Mouse (Mus musculus): ENCODE measurements around the gene Hist1h2bk.

Hist1h2bk gene

DNA sequence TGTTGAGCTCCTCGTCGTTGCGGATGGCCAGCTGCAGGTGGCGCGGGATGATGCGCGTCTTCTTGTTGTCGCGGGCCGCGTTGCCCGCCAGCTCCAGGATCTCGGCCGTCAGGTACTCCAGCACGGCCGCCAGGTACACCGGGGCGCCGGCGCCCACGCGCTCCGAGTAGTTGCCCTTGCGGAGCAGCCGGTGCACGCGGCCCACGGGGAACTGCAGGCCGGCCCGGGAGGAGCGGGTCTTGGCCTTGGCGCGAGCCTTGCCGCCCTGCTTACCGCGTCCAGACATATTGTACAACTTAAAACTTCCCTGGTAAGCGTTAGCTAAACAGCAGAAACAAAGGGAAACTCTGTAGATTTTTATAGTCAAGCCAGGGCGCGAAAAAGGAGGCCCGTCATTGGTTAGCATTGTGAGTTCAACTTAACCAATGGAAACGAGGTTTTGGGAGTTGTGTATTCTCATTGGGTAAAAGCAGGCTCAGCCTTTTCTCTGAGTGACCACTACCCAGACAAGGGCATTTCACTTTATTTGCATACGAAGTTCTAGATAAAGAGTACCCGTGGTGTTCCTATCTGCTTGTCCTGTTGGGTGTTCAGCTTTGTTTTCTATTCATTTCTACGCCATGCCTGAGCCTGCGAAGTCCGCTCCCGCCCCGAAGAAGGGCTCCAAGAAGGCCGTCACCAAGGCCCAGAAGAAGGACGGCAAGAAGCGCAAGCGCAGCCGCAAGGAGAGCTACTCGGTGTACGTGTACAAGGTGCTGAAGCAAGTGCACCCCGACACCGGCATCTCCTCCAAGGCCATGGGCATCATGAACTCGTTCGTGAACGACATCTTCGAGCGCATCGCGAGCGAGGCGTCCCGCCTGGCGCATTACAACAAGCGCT, at the start of gene Hist1h2bk, which contains the start of gene Hist1h2ah:
TSS of gene Hist1h2bk (plus strand) at position 604 of the 882 bp plus-strand sequence.
TSS of gene Hist1h2ah (minus strand) at position 302 of the 882 bp plus-strand sequence.
- DNase-seq, result peak; percentile 75

DNA sequence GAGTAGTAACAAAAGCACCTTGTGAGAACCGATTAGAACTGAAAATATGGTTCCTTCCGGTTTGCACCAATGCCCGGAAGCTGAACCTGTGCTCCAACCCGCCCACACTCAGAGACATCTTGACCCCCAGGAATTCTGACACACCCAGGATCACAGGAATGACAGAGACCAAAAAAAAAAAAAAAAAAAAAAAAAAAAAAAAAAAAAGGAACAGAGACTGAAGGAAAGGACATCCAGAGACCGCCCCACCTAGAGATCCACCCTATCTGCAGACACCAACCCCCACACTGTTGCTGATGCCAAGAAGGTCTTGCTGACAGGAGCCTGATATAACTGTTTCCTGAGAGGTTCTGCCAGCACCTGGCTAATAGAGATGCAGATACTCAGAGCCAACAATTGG, 43.1 kb upstream of the Hist1h2bk start:
- DNase-seq, result no peak

DNA sequence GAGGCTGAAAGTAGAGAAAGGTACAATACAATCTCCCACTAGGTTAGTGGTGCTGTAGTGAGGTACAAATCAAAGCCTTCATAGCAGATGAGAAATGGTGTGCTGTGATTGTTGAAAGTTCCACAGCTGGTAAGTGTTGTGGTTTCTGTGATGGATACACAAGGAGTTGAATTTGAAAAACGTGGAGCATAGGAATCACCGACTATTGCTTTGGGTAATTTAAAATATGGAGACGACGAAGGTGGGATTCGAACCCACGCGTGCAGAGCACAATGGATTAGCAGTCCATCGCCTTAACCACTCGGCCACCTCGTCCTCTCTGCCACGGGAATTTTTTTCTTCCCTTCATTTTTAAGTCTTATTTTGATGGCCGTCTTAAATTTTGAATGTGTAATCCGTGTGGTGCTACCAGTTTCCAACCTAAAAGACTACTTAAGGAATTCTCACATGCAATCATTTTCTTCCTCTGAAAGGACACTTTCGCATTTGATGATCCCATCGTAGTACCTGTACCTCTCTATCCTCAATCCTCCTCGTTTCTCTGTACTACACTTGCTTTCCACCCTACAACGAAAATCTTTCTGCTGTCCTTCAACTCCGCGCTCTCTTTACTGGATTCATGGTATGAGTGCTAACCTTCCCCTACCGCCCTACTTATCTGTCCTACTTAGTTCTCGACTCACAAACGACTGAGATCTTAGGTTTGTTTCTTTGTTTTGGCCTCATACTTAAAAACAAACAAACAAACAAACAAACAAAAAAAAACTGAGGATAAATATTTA, 41.5 kb upstream of the Hist1h2bk start:
- no peak for DNase-seq

DNA sequence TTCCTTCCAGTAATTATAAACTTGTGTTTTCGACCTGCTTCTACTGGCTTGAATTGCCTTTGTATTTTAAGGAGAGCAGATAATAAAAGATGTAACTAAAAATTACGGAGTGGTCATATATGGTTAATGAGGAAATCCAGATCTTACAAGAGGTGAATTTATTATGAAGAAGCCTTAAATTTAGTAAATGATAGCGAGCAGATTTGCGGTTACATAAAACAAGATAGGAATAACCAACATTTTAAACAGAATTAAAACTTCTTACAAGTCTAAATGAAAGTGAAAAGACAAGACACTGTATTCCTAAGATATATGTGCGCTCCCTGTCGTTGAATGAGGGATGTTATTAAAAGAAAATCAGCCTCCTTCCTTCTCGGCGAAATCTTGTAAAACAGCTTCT, 40.8 kb upstream of the Hist1h2bk start:
- no peak for DNase-seq

DNA sequence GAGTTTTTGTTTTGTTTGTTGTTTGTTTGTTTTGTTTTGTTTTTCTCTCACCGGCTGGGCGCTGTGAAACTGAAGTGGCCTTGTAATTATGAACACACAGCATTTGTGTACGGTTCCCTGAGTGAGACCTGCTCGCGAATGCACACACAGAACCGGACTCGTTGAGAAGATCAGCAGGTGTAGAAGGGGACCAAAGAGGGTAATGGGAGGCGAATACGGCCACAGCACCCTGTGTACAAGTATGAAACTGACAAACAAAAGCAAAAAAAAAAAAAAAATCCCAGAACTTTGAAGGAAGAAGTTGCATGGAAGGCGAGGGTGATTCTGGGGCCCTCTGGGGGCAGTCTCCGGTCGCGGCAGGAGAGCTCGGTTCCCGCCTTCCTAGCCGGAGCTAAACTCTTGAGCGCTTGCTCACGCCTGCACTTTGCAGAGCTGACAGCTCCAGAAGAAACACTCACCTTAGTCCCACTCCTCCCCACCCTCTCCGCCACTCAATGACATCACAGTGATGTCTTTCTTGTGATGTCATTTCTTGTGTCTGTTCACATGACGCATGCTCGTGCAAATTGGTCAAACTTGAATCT, 40.2 kb upstream of the Hist1h2bk start:
- DNase-seq, result no peak

DNA sequence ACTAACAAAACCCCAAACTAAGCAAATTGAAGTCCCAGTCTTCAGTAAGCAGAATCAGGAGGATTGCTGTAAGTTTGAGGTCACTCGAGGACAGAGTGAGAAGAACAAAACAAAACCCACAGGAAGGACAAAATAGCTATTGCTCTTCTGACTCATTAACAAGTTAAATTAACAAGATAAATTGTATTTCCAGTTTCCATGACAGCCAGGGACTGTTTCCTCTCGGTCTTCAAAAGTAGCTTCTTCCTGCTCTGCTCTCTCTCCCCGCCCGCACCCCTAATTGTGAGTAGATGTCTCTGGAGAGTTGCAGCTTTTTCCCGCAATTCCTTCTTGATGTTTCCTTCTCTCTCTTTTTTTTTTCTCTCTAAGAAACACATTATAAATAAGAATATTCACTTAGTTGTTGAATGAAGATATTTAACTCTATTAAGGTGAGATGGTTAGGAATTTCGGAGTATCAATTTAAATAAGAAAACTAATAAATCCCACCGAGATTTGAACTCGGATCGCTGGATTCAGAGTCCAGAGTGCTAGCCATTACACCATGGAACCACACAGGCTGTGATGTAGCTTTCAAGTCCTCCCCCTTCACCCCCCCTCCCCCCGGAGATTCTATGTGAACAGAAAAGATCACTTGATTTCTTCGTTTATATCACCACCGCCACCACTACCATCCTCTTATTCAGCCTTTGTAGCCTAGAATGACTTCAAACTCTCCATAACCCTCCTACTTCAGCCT, 39.4 kb upstream of the Hist1h2bk start:
- DNase-seq, result no peak

DNA sequence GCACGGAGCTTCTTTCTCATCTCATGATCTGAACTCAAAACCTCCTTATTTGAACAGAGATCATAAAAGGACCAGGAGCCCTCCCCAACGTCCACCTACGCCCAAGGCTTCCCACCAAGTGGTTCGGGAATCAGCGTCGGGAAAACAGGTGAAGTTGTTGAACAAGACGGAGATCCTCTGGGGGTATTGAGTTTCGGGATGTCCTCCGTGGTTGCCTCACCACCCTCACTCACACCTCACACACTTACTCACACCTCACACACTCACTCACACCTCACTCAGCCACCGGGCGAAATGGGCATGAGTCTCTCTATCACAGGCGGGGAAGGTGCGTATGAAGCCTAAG, 38.9 kb upstream of the Hist1h2bk start:
- DNase-seq, result no peak

DNA sequence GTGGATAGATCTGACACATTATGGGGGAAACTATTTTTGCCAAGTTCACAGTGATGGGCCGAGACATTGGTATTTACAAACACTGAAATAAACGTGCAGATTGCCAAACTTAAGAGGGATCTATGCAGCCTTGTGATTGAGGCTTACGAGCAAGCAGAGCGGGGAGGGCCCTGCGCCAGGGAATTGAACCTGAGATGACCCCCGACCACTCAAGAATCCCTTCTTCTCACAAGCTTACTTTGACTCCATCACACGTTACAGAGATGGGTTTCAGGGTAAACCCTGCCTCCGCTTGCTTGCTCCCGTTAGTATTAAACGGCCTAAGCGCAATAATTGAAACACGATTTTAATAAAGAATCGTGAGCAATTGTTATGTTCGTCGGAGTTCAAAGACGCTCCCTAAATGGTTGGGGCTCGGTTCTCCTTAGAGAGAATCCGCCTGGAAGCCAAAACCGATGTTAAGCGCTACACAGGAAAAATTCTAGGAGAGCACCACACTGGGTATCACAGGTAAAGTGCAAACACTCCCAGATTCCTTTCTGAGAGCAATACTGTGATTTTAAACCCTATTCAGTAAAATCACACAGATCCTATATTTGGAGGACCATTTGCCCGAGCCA, 38.4 kb upstream of the Hist1h2bk start:
- no peak for DNase-seq

DNA sequence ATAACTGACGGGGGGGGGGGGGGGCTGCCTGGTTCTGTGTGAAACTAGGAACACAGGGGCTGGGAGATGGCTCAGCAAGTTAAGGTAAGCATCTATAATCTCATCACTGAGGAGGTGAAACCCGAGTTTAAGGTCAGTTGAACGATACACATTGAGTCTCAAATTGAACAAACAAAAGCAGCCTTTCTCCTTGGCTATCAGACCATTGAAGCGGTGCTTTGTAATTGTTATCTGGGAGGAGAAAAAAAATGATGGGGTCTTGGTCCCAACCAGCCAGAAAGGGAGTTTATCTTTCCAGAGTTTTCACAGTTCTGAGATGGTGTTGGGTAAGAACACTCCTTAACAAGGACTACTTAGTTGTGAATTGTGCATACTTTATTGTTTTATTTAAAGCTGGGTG, 37.8 kb upstream of the Hist1h2bk start:
- no peak for DNase-seq

DNA sequence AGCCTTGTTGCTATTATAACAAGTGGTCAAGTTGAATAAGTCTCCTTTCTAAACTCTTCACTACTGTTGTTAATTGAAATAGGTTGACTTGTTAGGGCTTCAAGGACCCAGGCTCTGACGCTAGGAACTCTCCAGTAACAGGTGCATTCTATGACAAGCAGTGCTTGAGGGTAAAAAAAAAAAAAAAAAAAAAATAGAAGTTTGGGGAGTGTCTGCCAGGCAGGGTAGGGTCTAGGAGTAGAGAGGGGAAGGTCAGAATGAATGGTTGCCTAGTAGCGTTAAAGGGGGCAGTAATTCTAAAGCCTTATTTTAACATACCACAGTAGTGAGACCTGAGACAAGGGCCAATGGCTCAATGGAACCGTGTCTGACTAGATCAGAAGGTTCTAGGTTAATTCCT, 37.3 kb upstream of the Hist1h2bk start:
- no peak for DNase-seq

DNA sequence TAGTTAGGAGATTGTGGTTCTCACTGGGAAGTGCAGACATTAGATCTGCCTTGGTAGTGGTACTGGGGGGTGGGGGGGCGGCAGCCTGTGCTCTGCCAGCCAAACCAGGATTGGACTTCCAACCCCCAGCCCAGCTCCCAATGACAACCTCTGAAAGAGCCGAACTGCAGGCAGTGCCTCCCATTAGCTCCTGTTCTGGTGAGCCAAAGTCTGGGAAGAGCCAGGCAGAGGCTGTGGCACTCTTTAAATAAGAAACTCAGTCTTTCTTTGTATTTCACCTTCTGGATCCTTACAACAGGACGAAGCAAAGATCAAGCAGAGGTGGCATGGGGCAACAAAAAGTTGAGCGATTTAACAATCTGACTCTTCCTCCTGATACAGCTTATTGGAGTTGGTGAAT, 36.5 kb upstream of the Hist1h2bk start:
- no peak for DNase-seq

DNA sequence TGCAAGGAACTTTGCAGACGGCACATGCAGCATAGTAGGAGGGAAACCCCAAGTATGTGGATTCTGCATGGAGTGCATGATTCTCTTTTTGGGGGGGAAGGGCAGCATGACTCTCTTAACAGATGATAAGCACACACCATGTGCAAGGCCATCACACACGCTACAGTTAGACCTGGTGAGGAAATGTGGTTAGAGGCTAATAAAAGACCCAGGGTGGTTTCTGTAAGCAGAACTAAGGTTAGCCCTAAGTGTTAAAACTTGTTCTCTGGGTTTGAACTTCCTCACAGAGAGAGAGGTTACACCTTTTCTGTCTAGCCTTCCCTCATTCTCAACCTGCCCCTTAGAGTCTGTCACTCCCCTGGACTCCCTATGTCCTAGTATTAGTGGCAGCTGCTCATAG, 34.3 kb upstream of the Hist1h2bk start:
- no peak for DNase-seq

DNA sequence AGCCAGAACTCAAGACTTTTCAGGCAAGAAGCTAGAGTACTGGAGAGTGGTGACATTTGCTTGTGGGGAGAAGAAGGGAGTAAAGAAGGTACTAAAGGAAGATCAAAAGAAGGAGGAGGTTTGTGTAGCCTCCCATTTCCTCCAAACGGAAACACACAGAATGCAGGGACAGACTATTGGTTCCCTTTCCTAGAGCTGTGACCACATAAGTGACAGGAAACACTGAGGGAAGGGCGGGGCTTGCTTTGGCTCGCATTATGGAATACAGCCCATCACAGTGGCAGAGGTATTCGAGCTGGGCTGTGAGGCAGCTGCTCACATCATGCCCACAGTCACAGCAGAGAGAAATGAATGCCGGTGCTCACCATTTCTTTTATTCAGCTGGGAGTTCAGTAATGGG, 33.8 kb upstream of the Hist1h2bk start:
- DNase-seq, result no peak

DNA sequence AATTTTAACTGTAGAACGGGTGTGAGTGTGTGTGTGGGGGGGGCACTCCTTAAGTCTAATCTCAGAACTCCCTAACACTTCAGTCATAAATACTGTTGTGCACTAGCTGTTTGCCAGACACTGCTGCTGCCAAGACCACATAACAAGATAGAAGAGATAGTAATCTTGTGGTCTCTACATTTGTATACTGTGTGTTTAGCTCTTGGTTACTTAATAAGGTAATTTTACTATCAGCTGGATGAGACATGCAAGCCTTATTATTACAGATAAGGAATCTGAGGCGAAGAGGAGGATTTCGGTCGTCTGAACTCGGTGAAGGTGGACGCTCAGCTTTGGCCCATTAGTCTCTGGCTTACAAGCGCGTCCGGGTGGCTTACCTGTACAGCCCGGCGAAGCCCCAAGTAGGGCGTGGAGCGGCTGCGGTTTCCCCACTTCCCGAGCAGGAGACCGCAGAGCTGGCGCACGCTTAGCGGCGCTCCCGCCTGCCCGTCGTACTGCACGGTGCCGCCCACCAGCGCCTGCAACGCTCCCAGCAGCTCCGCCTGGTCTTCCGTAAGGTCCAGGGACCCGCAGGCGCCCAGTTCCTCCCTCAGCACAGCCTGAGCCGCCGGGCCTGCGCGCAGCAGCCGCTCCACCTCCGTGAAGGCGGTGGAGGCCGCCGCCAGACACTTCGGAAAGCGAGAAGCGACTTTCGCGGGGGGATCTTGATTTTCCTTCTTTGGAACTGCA, 29.9 kb upstream of the Hist1h2bk start:
- DNase-seq, result no peak

DNA sequence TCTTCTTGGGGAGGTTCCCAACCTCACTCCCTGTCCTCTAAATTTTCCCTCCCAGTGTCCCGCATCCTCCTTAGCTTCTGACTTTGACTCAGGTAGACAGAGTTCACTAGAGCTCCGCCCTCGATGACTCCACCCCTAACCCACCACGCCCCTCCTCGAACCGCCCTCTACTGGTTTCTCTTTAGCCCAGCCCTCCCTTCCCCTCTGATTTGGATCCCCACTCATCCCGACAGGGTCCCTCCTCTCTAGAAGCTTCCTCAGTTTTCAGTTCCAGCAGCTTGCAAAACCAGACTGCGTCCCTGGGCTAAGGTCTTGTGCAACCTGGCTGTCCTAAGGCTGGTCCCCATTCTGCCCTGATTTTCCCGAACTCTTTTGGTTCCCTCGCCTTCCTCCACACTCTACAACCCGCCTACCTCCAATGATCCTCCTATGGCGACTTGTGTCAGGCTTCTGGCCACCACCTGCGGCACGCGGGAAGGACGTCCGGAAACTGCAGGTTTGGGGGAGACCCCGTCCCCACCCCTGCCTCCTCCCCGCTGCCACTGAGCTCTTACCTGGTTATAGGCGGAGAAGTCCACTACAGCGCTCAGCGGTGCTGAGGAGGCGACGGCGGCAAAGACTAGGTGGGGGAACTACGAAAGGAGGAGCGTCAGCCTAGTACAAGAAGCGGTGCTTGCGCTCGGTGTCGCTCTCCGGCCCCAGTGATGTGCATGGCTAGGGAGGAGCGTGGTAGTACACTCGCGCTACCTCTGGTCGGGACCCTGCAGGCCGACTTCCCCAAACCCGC, 29.1 kb upstream of the Hist1h2bk start:
- no peak for DNase-seq

DNA sequence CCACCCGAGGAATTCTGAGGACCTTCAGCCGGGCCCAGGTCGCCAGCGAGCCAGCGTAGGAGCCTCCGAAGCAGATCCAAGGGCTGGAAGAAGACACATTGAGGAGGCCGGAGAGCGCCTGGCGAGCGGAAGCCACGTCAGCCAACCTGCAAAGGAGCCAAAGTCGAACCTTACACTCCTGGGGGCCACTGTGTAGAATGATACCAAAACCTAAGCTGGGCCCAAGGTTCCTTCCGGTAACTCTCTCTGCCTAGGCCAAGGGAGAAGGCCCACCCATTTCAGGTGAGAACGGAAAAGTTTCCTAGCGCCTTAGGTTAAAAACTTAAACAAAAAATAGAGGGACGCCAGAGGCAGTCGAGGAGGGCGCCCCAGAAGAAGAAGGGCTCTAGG, 28.6 kb upstream of the Hist1h2bk start:
- DNase-seq, result no peak

DNA sequence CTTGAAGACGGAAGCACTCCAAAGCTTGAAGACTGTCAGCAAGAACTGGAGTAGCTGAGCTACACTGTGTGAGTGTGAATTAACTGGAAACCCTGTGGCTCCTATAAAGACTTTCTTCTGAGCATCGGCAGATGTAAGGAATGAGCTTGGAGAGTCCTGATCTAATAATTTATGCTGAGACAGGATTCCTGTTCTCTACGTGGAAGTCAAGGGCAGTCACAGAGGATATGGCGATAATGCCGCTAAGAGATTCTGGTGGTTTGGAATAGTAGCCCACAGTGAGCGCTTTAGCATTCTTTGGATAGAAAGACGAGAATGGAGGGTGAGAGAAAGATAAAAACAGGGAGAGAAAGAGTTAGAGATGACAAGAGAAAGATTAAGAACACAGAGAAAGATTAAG, 27.8 kb upstream of the Hist1h2bk start:
- DNase-seq, result no peak

DNA sequence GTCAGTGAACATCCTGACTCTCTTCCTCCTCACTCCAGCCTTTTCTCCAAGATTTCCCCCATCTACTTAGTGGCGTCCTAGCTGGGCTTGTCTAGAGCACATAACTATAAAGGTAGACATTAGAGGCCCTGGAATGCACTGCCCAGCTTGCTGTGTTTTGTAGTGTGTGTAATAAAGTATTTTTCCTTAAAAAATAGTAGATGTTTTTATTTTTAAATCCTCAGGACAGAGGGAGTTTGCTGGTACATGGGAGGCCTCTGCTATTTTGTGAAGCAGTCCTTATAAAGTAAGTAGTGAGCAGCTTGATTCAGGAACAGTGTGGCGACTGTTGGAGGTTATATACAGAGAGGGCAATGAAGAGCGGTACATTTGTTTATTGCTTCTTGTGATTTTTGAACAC, 27.0 kb upstream of the Hist1h2bk start:
- DNase-seq, result no peak

DNA sequence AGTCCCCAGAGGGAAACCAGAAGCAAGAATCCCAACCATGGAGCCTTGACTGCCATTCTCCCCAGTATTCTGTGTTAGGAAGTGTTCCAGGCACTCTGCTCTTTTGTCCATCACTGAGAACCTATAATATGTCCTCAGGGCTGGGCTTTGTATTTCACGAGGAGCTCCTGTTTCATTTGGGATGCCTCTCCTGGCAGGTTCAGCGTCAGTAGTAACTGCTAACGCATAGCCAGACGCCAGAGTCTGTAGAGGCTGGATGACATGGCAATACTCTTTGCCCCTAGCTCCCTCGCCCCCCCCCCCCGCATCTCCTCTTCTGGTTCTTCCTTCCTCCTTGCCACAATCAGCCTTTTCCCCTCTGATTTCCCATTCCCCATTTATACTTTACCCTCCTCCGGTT, 26.0 kb upstream of the Hist1h2bk start, which contains the start of gene Prss16:
TSS of gene Prss16 (minus strand) at position 101 of the 400 bp plus-strand sequence.
- no peak for DNase-seq

DNA sequence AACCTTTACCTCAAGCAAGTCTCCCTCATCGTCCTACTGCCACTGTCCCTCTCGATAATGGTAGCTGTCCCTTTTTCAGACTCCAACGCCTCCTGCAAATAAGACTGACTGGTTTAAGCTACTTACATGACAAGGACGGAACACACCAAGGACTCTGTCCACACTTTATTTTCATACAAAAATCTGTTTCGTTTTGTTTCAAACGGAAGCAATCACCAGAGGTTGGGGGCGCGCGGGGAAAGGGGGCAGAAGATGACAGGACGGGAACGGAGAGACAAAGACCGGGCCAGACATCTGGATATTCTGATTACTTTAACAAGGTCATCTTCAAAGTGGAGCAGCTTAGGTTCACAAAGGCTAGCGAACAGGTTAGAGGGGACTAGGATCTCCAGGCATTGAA, 22.0 kb upstream of the Hist1h2bk start:
- no peak for DNase-seq

DNA sequence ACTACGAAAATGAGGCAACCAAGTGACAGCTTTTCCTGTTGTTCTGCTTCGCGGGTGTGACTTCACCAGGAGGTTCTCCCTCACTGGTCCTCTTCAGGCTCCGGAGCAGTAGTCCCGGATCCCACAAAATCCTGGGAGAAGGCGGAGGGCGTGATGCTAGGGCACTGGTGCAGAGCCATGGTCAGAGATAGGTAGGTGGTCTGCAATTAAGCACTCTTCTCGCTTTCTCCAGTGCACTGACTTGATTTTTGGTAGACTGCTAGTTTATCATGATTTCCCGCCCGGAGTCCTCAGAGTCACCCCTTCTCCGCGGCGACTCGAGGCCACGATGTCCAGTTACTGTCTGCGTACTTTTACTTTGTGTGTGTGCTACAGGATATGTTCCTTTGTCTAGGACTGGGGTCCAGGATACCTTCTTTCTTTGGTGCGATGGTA, 21.2 kb upstream of the Hist1h2bk start:
- no peak for DNase-seq

Data from cerebellum, adult 11 months (tissue).